Mouse (Mus musculus): ENCODE results near the gene Syn3.

Syn3 gene

DNA sequence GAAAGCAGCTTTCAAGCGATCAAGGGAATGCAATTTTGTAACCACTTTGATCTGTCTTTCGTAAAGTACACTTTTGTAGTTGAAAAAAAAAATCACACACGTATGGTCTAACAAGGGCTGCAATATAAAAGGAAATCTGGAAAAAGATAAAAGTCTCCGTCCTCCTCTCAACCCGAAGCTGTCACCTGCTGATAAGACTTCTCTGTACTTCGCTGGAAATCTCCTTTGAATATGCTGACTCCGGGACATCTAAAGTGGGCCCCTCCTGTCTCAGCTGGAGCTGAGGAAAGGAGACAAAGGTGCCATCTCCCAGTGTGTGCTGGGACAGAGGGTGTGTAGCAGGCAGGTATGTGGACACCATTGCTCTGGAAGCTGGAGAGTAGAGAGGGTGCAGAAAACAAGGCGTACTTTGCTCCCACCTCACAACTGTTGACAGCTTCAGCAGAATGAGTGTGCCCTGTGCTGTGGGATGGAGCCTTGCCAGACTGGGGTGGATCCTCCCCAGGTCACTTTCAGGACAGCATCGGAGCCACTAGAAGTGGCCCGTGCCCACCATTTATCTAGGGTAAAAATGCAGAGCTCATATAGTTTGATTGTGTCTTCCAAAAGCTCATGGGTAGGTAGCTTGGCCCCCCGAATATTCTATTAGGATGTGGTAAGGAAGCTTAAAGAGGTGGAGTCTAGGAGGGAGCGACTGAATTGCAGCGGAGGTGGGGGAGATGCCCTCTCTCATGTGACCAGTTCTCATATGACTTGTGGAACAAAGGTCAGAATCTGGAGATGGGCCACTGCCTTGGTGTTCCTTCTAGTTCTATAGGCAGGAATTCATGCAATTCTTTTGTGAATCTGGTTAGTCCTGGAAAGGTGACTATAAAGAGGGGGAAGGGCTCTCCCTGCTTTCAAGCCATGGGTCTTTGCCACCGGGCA, 405.3 kb downstream of the Syn3 start:
- no peak for DNase-seq (ENCODE audit: low spot score)

GRCm38 (mm10) chr10:86091919-86092318, 406.8 kb downstream of the Syn3 start:
- no peak for DNase-seq (ENCODE audit: low spot score)

DNA sequence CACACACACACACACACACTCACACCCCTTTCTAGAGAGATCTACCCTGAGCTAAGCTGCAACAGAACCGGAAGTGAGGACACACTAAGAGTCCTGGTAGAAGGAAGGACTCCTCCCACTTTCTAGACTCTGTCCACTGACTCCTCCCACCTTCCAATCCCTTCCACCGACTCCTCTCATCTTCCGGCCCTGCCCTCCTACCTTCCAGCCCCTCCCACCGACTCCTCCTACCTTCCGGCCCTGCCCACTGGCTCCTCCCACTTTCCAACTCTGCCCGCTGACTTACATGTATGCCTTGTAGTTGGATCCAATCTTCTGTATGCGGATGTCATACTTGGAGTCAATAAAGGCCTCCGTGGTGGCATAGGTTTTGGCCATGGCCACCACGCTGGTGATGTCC, 418.8 kb downstream of the Syn3 start:
- DNase-seq (ENCODE audit: low spot score), result no peak

- no peak for DNase-seq (ENCODE audit: low spot score)
Measured at GRCm38 (mm10) chr10:86078761-86079160, 419.9 kb downstream of the Syn3 start.

- no peak for DNase-seq (ENCODE audit: low spot score)
Measured at GRCm38 (mm10) chr10:86077272-86077671, 421.4 kb downstream of the Syn3 start.

- DNase-seq (ENCODE audit: low spot score), result no peak
Measured at GRCm38 (mm10) chr10:86074971-86075711, 423.6 kb downstream of the Syn3 start.

DNA sequence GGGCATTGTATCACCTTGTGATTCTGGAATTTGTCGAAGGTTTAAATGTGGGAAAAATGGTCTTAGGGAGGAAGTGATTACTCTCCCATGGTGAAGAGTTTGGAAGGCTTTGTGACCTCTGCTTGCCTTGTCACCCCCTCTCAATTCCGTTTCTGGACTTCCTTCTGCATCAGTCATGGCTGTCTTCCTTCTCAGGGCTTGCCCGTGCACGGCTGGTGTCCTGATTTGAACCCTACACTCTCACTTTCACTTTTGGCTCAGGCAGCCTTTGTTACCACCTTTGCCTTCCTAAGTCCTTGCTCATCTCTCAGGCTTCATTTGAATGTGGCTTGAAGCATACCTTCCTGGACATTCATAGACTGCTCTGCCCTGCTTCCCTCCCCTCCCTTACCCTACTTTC, 424.6 kb downstream of the Syn3 start:
- DNase-seq (ENCODE audit: low spot score), result no peak

DNA sequence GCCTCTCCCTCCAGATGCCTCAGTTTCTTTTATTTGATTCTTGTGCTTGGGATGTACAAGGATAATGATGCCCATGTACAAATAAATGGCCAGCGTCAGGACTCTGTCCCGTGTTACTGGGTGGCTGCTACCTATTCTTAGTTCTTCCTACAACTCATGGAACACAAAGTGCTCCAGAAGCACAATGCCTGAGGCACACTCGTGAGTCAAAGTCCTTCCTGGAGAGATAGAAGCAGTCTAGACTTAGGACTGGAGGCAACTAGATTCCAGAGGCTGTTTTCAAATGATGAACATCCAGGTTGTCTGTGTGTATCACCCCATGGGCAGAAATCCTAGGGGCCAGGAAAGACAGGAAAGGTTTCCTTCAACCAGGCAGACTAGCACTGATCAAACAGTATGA, 427.9 kb downstream of the Syn3 start:
- DNase-seq (ENCODE audit: low spot score), result no peak

GRCm38 (mm10) chr10:86069341-86069740, 429.4 kb downstream of the Syn3 start:
- DNase-seq (ENCODE audit: low spot score), result no peak

DNA sequence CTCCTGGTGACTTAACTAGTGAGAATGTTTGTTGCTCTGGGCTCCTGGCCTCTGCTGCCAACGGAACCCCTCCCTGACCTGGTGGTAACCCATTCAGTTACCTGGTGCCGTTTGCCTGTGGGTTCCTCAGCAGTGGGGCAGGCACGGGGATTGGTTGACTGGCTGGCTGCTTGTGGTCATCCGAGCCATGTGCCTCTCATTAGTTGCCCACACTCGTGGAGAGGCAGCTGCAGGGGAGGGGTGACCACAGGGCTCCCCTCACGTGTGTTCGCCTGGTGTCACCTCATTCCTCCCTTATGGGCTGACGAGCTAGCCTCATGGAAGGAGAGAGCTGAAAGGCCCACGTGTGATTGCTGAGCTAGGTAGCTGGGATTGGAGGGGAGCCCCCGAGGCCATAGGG, 430.8 kb downstream of the Syn3 start:
- no peak for DNase-seq (ENCODE audit: low spot score)

- no peak for DNase-seq (ENCODE audit: low spot score)
Measured at GRCm38 (mm10) chr10:86066651-86067050, 432.0 kb downstream of the Syn3 start.

- no peak for DNase-seq (ENCODE audit: low spot score)
Measured at GRCm38 (mm10) chr10:86065661-86066060, 433.0 kb downstream of the Syn3 start.

GRCm38 (mm10) chr10:86064937-86065336, 433.8 kb downstream of the Syn3 start:
- DNase-seq (ENCODE audit: low spot score), result peak; percentile 45

GRCm38 (mm10) chr10:86063018-86063384, 435.7 kb downstream of the Syn3 start:
- no peak for DNase-seq (ENCODE audit: low spot score)

DNA sequence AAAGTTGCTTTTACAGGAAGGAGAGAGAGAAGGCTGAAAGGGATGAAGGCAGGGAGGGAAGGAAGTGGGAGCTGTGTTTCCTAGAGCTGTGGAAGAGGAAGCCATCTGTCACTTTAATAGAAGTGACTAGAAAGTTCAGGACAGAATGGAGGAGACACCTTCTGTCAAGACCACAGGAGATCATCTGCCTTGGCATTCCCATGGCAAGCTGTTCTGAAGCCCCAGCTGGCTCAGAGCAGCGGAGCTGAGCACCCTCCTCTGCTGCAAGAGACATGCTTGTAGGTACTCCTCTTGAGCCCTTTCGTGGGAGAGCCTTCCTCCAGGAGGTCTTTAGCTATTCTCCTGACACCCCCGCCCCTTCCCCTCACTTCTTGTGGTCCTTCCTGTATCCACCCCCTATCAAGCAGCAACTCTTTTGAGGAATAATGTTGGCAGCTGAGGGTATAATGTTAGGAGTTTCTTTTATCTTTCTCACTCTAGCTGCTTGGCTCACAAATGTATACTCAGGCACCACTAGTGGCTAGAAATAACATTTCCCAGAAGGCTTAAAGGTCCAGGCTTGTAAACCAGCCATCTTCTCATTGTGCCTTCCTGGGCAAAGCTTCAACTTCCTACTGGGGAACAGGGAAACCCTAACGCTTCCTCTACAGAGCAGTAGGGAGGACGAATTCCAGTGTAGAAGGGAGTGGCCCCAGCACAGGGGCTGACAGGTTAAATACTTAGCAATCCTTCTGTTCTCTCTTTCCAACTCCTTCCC, 436.3 kb downstream of the Syn3 start:
- DNase-seq (ENCODE audit: low spot score), result no peak

DNA sequence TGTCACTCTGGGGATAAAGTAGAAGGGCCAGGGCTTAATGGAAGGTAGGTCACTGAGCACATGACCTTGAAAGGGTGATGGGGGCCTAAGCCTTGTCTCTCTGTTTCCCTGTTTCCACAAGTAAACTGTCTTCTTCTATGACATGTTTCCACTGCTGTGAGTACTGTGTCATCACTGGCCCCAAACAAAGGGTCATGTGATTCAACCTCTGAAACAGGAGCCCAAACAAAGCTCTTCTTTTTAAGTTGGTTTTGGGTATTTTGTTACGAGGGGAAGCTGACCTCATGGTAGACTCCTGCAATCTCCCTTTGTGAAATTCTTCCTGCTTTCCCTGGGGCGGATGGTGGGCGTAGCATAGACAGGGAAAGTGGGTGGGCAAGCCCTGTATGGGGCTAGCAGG, 438.4 kb downstream of the Syn3 start:
- DNase-seq (ENCODE audit: low spot score), result no peak

- no peak for DNase-seq (ENCODE audit: low spot score)
Measured at GRCm38 (mm10) chr10:86057712-86058111, 441.0 kb downstream of the Syn3 start.

DNA sequence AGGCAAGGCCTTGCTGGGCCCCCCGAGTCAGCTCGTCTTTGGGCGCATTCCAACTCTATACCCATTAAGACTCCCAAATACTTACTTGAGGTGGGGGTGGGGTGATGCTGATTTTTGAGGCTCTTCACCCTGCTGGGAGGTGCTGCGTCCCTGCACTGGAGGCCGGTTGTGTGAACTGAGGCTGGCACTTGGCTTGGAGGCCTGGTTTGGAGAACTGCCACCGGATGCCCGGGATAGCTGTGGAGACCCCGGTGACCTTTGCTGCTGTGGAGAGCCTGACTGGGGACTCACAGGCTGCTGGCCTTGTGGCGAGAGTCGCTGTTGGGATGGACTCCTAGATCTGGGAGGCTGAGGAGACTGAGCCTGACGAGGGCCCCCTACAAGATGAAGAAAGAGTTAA, 441.4 kb downstream of the Syn3 start:
- DNase-seq (ENCODE audit: low spot score), result no peak

- no peak for DNase-seq (ENCODE audit: low spot score)
Measured at GRCm38 (mm10) chr10:86056297-86056903, 442.3 kb downstream of the Syn3 start.

DNA sequence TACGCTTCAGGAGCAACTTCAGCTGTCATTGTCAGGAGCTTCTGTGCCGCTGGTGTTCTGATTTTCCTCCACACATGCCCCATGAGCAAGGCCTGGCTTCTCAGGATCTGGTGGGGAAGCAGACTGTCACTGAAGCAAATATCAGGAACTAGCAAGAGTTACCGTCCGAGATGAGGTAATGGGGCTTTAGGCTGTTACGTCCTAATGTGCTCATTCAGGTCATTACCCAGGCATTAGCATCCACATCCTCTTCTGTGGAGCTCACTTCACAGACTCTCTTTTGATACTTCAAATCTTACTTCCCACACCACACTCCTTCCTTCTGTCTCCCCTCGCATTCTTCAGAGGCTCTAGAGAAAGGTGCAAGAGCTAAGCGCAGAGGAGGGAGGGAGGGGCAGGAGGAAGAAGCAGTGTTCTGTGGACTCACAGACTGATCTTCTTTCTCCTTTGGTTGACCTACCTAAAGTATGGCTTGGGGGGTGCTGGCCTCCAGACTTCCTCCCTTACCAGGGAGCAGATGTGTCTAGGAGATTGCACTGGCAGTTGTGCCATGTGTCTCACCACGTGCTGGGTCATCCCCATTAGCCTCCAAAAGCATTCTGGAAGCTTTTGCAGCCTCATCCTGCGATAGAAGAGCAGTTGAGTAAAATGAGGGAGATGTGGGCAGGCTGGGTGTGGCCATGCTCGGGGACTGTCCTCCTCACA, 445.7 kb downstream of the Syn3 start:
- no peak for DNase-seq (ENCODE audit: low spot score)

DNA sequence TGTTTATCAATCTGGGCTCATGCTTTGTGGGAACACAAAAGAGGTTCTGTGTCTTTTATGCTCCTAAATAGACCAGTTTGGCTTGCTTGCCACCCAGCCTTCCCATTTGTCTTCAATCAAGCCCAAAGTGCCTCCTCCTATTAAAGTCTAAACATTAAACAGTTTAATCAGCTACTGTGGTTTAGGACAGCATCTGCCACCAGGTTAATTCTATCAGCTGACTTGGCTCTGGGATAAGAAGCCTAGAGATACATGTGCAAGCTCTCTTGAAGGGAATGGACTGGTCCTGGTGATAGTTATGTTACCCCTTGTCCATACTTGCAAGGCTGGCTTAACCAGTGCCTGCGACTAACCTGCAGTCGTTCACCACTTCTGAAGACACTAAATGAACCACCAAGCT, 448.2 kb downstream of the Syn3 start:
- DNase-seq (ENCODE audit: low spot score), result no peak

GRCm38 (mm10) chr10:86047786-86048185, 450.9 kb downstream of the Syn3 start:
- no peak for DNase-seq (ENCODE audit: low spot score)
